Mouse (Mus musculus) CH12.LX (cell line): ENCODE measurements around the gene Dnajc9. TPM values are rescaled to one million over a fixed set of nuclear protein-coding genes. Genes with fewer than 3 reads are reported as not detected.
A peak's percentile ranks its signal among the peaks of the same experiment; 100 is the strongest.

ENCODE experiments used
- DNase-seq: peaks from one replicate; pipeline ENCODE4 v3.0.0-alpha.2; 2013; ENCODE audit errors: extremely low read depth
- H3K27ac ChIP-seq: 2 replicates; pipeline ENCODE4 v1.5.1; 2012; ENCODE audit warnings: low read depth, mild to moderate bottlenecking, control low read depth, moderate library complexity; ENCODE audit not compliant: insufficient read depth
- H3K27me3 ChIP-seq: replicated peaks from 2 replicates; pipeline ENCODE3; 2012; ENCODE audit warnings: inconsistent platforms
- H3K36me3 ChIP-seq, 2 experiments: replicated peaks in 1 of 2; 2 replicates each; pipeline versions ENCODE3 to v1.6.1; 2012; ENCODE audit warnings: inconsistent platforms in 1 of 2, low read length in 1 of 2, mild to moderate bottlenecking in 1 of 2, mixed read lengths in 1 of 2, moderate library complexity in 1 of 2; ENCODE audit not compliant: control insufficient read depth in 1 of 2, insufficient read depth in 1 of 2
- H3K4me1 ChIP-seq, 2 experiments: 2 replicates each; pipeline ENCODE4 v1.6.1; 2012; ENCODE audit warnings: inconsistent platforms in 1 of 2, moderate library complexity in 1 of 2; ENCODE audit not compliant: insufficient read depth in 2 of 2, control insufficient read depth in 1 of 2
- H3K4me2 ChIP-seq: 2 replicates; pipeline ENCODE4 v1.6.1; 2012; ENCODE audit warnings: low read depth, mild to moderate bottlenecking, control low read depth; ENCODE audit not compliant: poor library complexity, insufficient read depth, severe bottlenecking
- H3K4me3 ChIP-seq, 3 experiments: fragments of 150-350 bp in 1 of 3; sonication (generic) in 1 of 3; replicated peaks in 1 of 3; 2 replicates each; pipeline versions ENCODE3 to v1.5.1; 2011 to 2012; ENCODE audit warnings: low read depth in 2 of 3, low read length in 2 of 3, mild to moderate bottlenecking in 2 of 3, moderate library complexity in 2 of 3, control low read depth in 1 of 3, improper control_type of control experiment in 1 of 3, inconsistent platforms in 1 of 3, mixed read lengths in 1 of 3; ENCODE audit not compliant: poor library complexity in 1 of 3
- H3K79me2 ChIP-seq: replicated peaks from 2 replicates; pipeline ENCODE4 v1.6.1; 2012; ENCODE audit warnings: mild to moderate bottlenecking, moderate library complexity; ENCODE audit not compliant: control insufficient read depth, poor library complexity, insufficient read depth, severe bottlenecking; ENCODE audit errors: extremely low read depth
- H3K9ac ChIP-seq: 2 replicates; pipeline ENCODE4 v1.6.1; 2012; ENCODE audit warnings: low read depth, mild to moderate bottlenecking, control low read depth, moderate library complexity; ENCODE audit not compliant: insufficient read depth
- H3K9me3 ChIP-seq: replicated peaks from 2 replicates; pipeline ENCODE3; 2012; ENCODE audit warnings: low read length, inconsistent platforms, mixed read lengths
- BHLHE40 ChIP-seq: IDR thresholded peaks from 2 replicates; pipeline ENCODE4 v1.6.1; 2011; ENCODE audit warnings: mild to moderate bottlenecking, low read depth, low read length, improper control_type of control experiment
- CHD1 ChIP-seq: IDR thresholded peaks from 2 replicates; pipeline ENCODE4 v1.6.1; 2012; ENCODE audit warnings: low read depth, low read length, improper control_type of control experiment, inconsistent platforms
- CHD2 ChIP-seq: IDR thresholded peaks from 2 replicates; pipeline ENCODE4 v1.6.1; 2011; ENCODE audit warnings: low read length, improper control_type of control experiment
- CTCF ChIP-seq, 2 experiments: IDR thresholded peaks in 1 of 2; conservative IDR thresholded peaks in 1 of 2; 2 replicates each; pipeline ENCODE4 v1.5.1; 2011 to 2012; ENCODE audit warnings: low read depth in 2 of 2, low read length in 2 of 2, improper control_type of control experiment in 1 of 2, inconsistent platforms in 1 of 2, mild to moderate bottlenecking in 1 of 2, moderate library complexity in 1 of 2
- E2F4 ChIP-seq: IDR thresholded peaks from 2 replicates; pipeline ENCODE4 v1.6.1; 2011; ENCODE audit warnings: low read depth, low read length, improper control_type of control experiment; ENCODE audit not compliant: insufficient replicate concordance
- ELF1 ChIP-seq: IDR thresholded peaks from 2 replicates; pipeline ENCODE4 v1.6.1; 2014; ENCODE audit warnings: low read depth, mild to moderate bottlenecking, inconsistent platforms, low read length, improper control_type of control experiment
- EP300 ChIP-seq: IDR thresholded peaks from 2 replicates; pipeline ENCODE4 v1.6.1; 2011; ENCODE audit warnings: low read length, improper control_type of control experiment
- GABPA ChIP-seq: IDR thresholded peaks from 2 replicates; pipeline ENCODE4 v1.6.1; 2012; ENCODE audit warnings: low read depth, low read length, improper control_type of control experiment, inconsistent platforms; ENCODE audit not compliant: insufficient replicate concordance
- JUND ChIP-seq: conservative IDR thresholded peaks from 2 replicates; pipeline ENCODE4 v1.6.1; 2011; ENCODE audit warnings: low read depth, low read length, improper control_type of control experiment
- KAT2A ChIP-seq: IDR thresholded peaks from 2 replicates; pipeline ENCODE4 v1.6.1; 2012; ENCODE audit warnings: low read length, improper control_type of control experiment, inconsistent platforms; ENCODE audit not compliant: insufficient replicate concordance
- MAFK ChIP-seq: IDR thresholded peaks from 2 replicates; pipeline ENCODE4 v1.6.1; 2011; ENCODE audit warnings: low read length, improper control_type of control experiment; ENCODE audit not compliant: insufficient replicate concordance
- MAX ChIP-seq: IDR thresholded peaks from 2 replicates; pipeline ENCODE4 v1.6.1; 2011; ENCODE audit warnings: low read length, improper control_type of control experiment
- MAZ ChIP-seq: IDR thresholded peaks from 2 replicates; pipeline ENCODE4 v1.6.1; 2012; ENCODE audit warnings: low read depth, mild to moderate bottlenecking, inconsistent platforms, low read length, improper control_type of control experiment, moderate library complexity
- MEF2A ChIP-seq: IDR thresholded peaks from 2 replicates; pipeline ENCODE4 v1.6.1; 2014; ENCODE audit warnings: low read depth, mild to moderate bottlenecking, inconsistent platforms, low read length, improper control_type of control experiment, borderline replicate concordance
- MYC ChIP-seq: IDR thresholded peaks from 2 replicates; pipeline ENCODE4 v1.6.1; 2011; ENCODE audit warnings: low read depth, mild to moderate bottlenecking, improper control_type of control experiment, low read length
- NELFE ChIP-seq: IDR thresholded peaks from 2 replicates; pipeline ENCODE4 v1.6.1; 2011; ENCODE audit warnings: low read depth, low read length, improper control_type of control experiment
- NRF1 ChIP-seq: IDR thresholded peaks from 2 replicates; pipeline ENCODE4 v1.6.1; 2014; ENCODE audit warnings: low read depth, mild to moderate bottlenecking, inconsistent platforms, low read length, improper control_type of control experiment, moderate library complexity
- POLR2A ChIP-seq: IDR thresholded peaks from 2 replicates; pipeline ENCODE4 v1.6.1; 2011; ENCODE audit warnings: low read depth, mild to moderate bottlenecking, improper control_type of control experiment, low read length
- POLR2AphosphoS2 ChIP-seq: IDR thresholded peaks from 2 replicates; pipeline ENCODE4 v1.6.1; 2011; ENCODE audit warnings: low read depth, low read length, improper control_type of control experiment
- RAD21 ChIP-seq: IDR thresholded peaks from 2 replicates; pipeline ENCODE4 v1.6.1; 2011; ENCODE audit warnings: low read depth, mild to moderate bottlenecking, low read length, improper control_type of control experiment, moderate library complexity
- SIN3A ChIP-seq: IDR thresholded peaks from 2 replicates; pipeline ENCODE4 v1.6.1; 2012; ENCODE audit warnings: low read length, improper control_type of control experiment, inconsistent platforms
- TCF12 ChIP-seq: IDR thresholded peaks from 2 replicates; pipeline ENCODE4 v1.6.1; 2014; ENCODE audit warnings: low read depth, mild to moderate bottlenecking, inconsistent platforms, low read length, improper control_type of control experiment
- UBTF ChIP-seq: IDR thresholded peaks from 2 replicates; pipeline ENCODE4 v1.6.1; 2012; ENCODE audit warnings: low read depth, mild to moderate bottlenecking, inconsistent platforms, low read length, improper control_type of control experiment, moderate library complexity
- USF1 ChIP-seq: IDR thresholded peaks from 2 replicates; pipeline ENCODE4 v1.6.1; 2014; ENCODE audit warnings: low read depth, mild to moderate bottlenecking, inconsistent platforms, low read length, improper control_type of control experiment
- USF2 ChIP-seq: conservative IDR thresholded peaks from 2 replicates; pipeline ENCODE4 v1.6.1; 2011; ENCODE audit warnings: low read depth, low read length, improper control_type of control experiment
- ZC3H11A ChIP-seq: IDR thresholded peaks from 2 replicates; pipeline ENCODE4 v1.6.1; 2012; ENCODE audit warnings: low read depth, mild to moderate bottlenecking, inconsistent platforms, low read length, improper control_type of control experiment
- ZKSCAN1 ChIP-seq: IDR thresholded peaks from 2 replicates; pipeline ENCODE4 v1.6.1; 2012; ENCODE audit warnings: low read depth, inconsistent platforms, low read length, improper control_type of control experiment, borderline replicate concordance
- ZMIZ1 ChIP-seq: IDR thresholded peaks from 2 replicates; pipeline ENCODE4 v1.6.1; 2012; ENCODE audit warnings: low read depth, mild to moderate bottlenecking, inconsistent platforms, low read length, improper control_type of control experiment
- ZNF384 ChIP-seq: IDR thresholded peaks from 2 replicates; pipeline ENCODE4 v1.6.1; 2012; ENCODE audit warnings: low read depth, low read length, improper control_type of control experiment, inconsistent platforms
- dilution Hi-C: fragments of 300-500 bp; cut with MboI; formaldehyde crosslinking; loops from 2 replicates; pipeline ENCODE4 v1.14.3; 2020; ENCODE audit warnings: low sequenced_read_pairs; ENCODE audit not compliant: extremely low pct_unique_long_range_greater_than_20kb, extremely low pct_ligation_motif_present
- in situ Hi-C: fragments of 300-500 bp; cut with MboI; formaldehyde crosslinking; loops from 3 replicates; pipeline ENCODE4 v1.14.3; 2019; ENCODE audit warnings: low sequenced_read_pairs, low pct_ligation_motif_present, low pct_unique_long_range_greater_than_20kb, mixed read lengths
- polyA plus RNA-seq: library from polyadenylated mRNA; unstranded; fragments of >175 nt; gene quantifications from 2 replicates; pipeline ENCODE4 v1.2.1, GENCODE M21; 2012; ENCODE audit warnings: low read depth; ENCODE audit not compliant: insufficient read length
- total RNA-seq, 2 experiments: library from RNA; depleted of rRNA; stranded (reverse); fragments of 300-350 nt in 1 of 2; fragments of >200 nt in 1 of 2; gene quantifications; 2 replicates each; pipeline ENCODE4 v1.2.3; 2012 to 2014

Gene Dnajc9
- total and polyA plus RNA-seq, 3 experiments: 123 to 223 (median 166) TPM

DNA sequence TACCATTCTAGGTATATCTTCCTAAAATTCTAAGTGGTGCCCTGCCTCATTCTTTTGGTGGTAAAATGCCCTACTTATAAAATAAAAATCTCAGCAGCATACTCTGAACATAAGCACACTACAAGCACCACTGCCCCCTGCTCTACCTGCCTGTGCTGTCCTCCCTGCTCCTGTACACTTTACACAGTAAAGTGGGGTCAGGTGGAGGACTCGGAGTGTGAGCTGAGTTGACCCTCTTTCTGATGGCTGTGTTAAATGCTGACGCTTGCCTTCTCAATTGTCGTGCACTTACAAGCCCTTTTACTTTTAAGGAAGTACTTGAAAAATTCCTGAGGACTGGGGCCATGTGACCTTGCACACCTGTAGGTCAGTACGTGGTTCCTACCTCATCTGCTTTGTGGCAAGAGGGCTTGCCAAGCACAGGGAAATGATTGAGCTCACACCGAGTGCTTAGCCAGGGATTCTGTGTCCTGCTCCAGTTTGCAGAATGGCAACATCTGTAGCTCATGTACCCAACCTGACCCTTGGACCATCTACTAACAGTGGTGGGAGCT is 9.5 kb downstream of the Dnajc9 start:
- peaks cover 8 to 40% of the 10 kb centered on the region in 2 experiments; a peak in 3 of 4 replicates for H3K4me1 ChIP-seq
- H3K9me3 ChIP-seq: no peaks in the 10 kb centered on the region
- peak overlapping the region; percentile 35 to 49 (median 45) for H3K4me3 ChIP-seq
- no peaks in the 10 kb centered on the region for H3K27me3 ChIP-seq
- DNase-seq: peak; percentile 41
- H3K79me2 ChIP-seq: no peaks in the 10 kb centered on the region; the same call in 1 of the 2 replicates
- dilution Hi-C loops (no loop called here), in situ Hi-C loops (loop anchor here (10.0 kb wide), 1 partner anchor 54 kb away; no protein-coding TSS in a partner anchor)
- H3K9ac ChIP-seq: peak overlapping the region; percentile 10
- H3K27ac ChIP-seq: peak overlapping the region; percentile 85
- H3K4me2 ChIP-seq: peak overlapping the region; percentile 63
- TF ChIP-seq MAFK: peak; percentile 38; the same call in 1 of the 2 replicates
- peak; percentile 31; the same call in 1 of the 2 replicates for TF ChIP-seq USF2
- TF ChIP-seq CTCF (conservative IDR thresholded peaks at IDR 0.05 in 1 of 2, IDR thresholded peaks at IDR 0.05 in 1 of 2; ENCODE audit: low read depth in 2 of 2, low read length in 2 of 2): no peak
- TF ChIP-seq USF1: peak; percentile 53; the same call in 1 of the 2 replicates
- TF ChIP-seq NELFE: no peak
- TF ChIP-seq TCF12: no peak
- TF ChIP-seq ZKSCAN1: no peak
- TF ChIP-seq ZMIZ1: no peak
- TF ChIP-seq POLR2A: peak; percentile 12; the same call in 1 of the 2 replicates
- peaks cover 13 to 58% of the 10 kb centered on the region in 2 experiments for H3K36me3 ChIP-seq

DNA sequence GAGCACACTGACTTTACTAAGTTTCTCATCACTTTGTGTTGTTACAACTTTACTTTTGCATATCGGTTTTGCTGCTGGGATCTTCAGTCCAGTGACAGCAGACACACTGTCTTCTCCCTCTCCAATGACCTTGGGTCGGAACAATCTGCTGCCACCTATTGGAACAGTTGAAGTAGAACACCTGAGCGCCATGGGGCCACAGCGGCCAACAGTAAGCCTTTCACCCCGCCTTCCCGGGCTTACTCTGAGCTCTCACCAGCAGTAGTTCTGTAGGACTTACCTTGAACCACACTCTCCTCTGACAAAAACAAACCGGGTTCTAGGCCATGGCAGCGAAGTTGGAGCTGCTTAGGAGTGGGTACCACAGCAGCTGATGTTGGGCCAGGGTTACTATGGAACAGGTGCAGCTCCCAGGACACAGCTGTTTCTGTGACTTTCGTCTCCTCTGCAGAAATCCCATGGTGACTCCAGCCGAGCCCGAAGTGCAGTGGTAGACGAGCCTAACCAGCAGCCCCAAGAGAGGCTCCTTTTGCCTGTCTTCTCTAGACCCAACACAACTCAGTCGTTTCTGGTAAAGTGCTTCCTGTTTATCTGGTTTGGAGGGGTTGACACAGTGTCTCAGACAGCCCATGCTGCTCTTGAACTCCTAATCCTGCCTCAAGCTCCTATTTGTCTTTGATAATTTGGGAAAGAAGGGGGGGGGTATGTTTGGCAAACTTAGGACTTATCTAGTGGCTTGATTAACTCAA is 10.2 kb downstream of the Dnajc9 start:
- H3K79me2 ChIP-seq: no peaks in the 10 kb centered on the region; the same call in 1 of the 2 replicates
- peak overlapping the region; percentile 63 for H3K4me2 ChIP-seq
- peak overlapping the region; percentile 10; the same call in 1 of the 2 replicates for H3K9ac ChIP-seq
- dilution Hi-C loops (no loop called here), in situ Hi-C loops (loop anchor here (10.0 kb wide), 1 partner anchor 54 kb away; no protein-coding TSS in a partner anchor)
- peak overlapping the region; percentile 45 to 49 (median 47) for H3K4me3 ChIP-seq
- peak overlapping the region; percentile 70 for H3K27ac ChIP-seq
- H3K36me3 ChIP-seq: peaks cover 10 to 58% of the 10 kb centered on the region in 2 experiments
- H3K4me1 ChIP-seq: peaks cover 8 to 40% of the 10 kb centered on the region in 2 experiments; a peak in 3 of 4 replicates
- H3K27me3 ChIP-seq: no peaks in the 10 kb centered on the region
- peak; percentile 89 for DNase-seq
- no peaks in the 10 kb centered on the region for H3K9me3 ChIP-seq
- TF ChIP-seq ZNF384: no peak
- TF ChIP-seq ELF1: no peak
- TF ChIP-seq NELFE: 0 out of 2 replicates have a peak, but pooled peaks have one; percentile 24
- peak; percentile 55 for TF ChIP-seq RAD21
- TF ChIP-seq KAT2A: no peak
- no peak for TF ChIP-seq POLR2AphosphoS2
- TF ChIP-seq POLR2A: peak; percentile 22; the same call in 1 of the 2 replicates
- TF ChIP-seq MEF2A: peak; percentile 12; the same call in 1 of the 2 replicates
- no peak for TF ChIP-seq JUND
- no peak for TF ChIP-seq EP300
- TF ChIP-seq MAZ: no peak
- TF ChIP-seq ZKSCAN1: no peak
- TF ChIP-seq ZC3H11A: no peak
- TF ChIP-seq MAX: peak; percentile 34; the same call in 1 of the 2 replicates
- no peak for TF ChIP-seq E2F4
- no peak for TF ChIP-seq NRF1
- TF ChIP-seq BHLHE40: no peak
- no peak for TF ChIP-seq CHD1
- no peak for TF ChIP-seq GABPA
- TF ChIP-seq MYC: no peak
- TF ChIP-seq USF1: no peak
- TF ChIP-seq CHD2: peak; percentile 8; the same call in 1 of the 2 replicates
- peak; percentile 76; the same call in 1 of the 2 replicates for TF ChIP-seq UBTF
- peak; percentile 80 for TF ChIP-seq SIN3A
